Mouse (Mus musculus): ENCODE data around the gene Tmcc1.

The Tmcc1 gene

GRCm38 (mm10) chr6:116007561-116008173, 185.6 kb downstream of the Tmcc1 start:
- DNase-seq = peak; percentile 68

GRCm38 (mm10) chr6:116006731-116007130, 186.6 kb downstream of the Tmcc1 start:
- no peak for DNase-seq

GRCm38 (mm10) chr6:116005959-116006288, 187.4 kb downstream of the Tmcc1 start:
- no peak for DNase-seq

GRCm38 (mm10) chr6:116005275-116005958, 187.9 kb downstream of the Tmcc1 start:
- no peak for DNase-seq

GRCm38 (mm10) chr6:116004716-116005115, 188.6 kb downstream of the Tmcc1 start:
- no peak for DNase-seq

- peak; percentile 45 for DNase-seq
Measured at GRCm38 (mm10) chr6:116004069-116004468, 189.2 kb downstream of the Tmcc1 start.

GRCm38 (mm10) chr6:116003516-116003915, 189.8 kb downstream of the Tmcc1 start:
- DNase-seq = peak; percentile 61

GRCm38 (mm10) chr6:116002311-116003104, 190.8 kb downstream of the Tmcc1 start:
- no peak for DNase-seq

GRCm38 (mm10) chr6:116000851-116001250, 192.4 kb downstream of the Tmcc1 start:
- no peak for DNase-seq

GRCm38 (mm10) chr6:115999227-115999626, 194.1 kb downstream of the Tmcc1 start:
- DNase-seq = peak; percentile 44

- DNase-seq = no peak
Measured at GRCm38 (mm10) chr6:115998758-115999157, 194.5 kb downstream of the Tmcc1 start.

GRCm38 (mm10) chr6:115997726-115998311, 195.5 kb downstream of the Tmcc1 start:
- no peak for DNase-seq

- DNase-seq = peak; percentile 43
Measured at GRCm38 (mm10) chr6:115996171-115996851, 197.0 kb downstream of the Tmcc1 start.

- DNase-seq = no peak
Measured at GRCm38 (mm10) chr6:115995531-115995941, 197.8 kb downstream of the Tmcc1 start.

- DNase-seq = peak; percentile 92
Measured at GRCm38 (mm10) chr6:115994877-115995520, 198.3 kb downstream of the Tmcc1 start, which contains the start of gene Plxnd1. TSS of gene Plxnd1 (minus strand) at chr6:115995005.

- no peak for DNase-seq
Measured at GRCm38 (mm10) chr6:115994146-115994876, 199.0 kb downstream of the Tmcc1 start.

- no peak for DNase-seq
Measured at GRCm38 (mm10) chr6:115993463-115994145, 199.7 kb downstream of the Tmcc1 start.

- no peak for DNase-seq
Measured at GRCm38 (mm10) chr6:115992981-115993380, 200.3 kb downstream of the Tmcc1 start.

GRCm38 (mm10) chr6:115991881-115992620, 201.2 kb downstream of the Tmcc1 start:
- no peak for DNase-seq
